Mouse (Mus musculus) embryonic facial prominence, embryonic 15.5 days (tissue): ENCODE results near the gene Spdl1. TPM values are rescaled to one million over a fixed set of nuclear protein-coding genes. Genes with fewer than 3 reads are reported as not detected.

Experiments
- ATAC-seq: fragments of 200-750 bp; cut with Nextera tagmentation; 2 replicates; pipeline ENCODE4 v1.8.0; 2017; ENCODE audit warnings: low read depth, moderate TSS enrichment; ENCODE audit not compliant: insufficient number of reproducible peaks, low FRiP score, low TSS enrichment
- H3K27ac ChIP-seq: fragments of 300-500 bp; sonication (generic); replicated peaks from 2 replicates; pipeline ENCODE4 v1.5.1; 2015; ENCODE audit warnings: mild to moderate bottlenecking, inconsistent platforms
- H3K27me3 ChIP-seq: fragments of 300-500 bp; sonication (generic); 2 replicates; pipeline ENCODE4 v1.6.1; 2015; ENCODE audit warnings: inconsistent platforms
- H3K36me3 ChIP-seq: fragments of 300-500 bp; sonication (generic); 2 replicates; pipeline ENCODE4 v1.6.1; 2015; ENCODE audit warnings: mild to moderate bottlenecking, inconsistent platforms
- H3K4me1 ChIP-seq: fragments of 300-500 bp; sonication (generic); 2 replicates; pipeline ENCODE4 v1.6.1; 2015; ENCODE audit warnings: inconsistent platforms
- H3K4me2 ChIP-seq: fragments of 300-500 bp; sonication (generic); replicated peaks from 2 replicates; pipeline ENCODE4 v1.6.1; 2015; ENCODE audit warnings: mild to moderate bottlenecking, inconsistent platforms
- H3K4me3 ChIP-seq: fragments of 300-500 bp; sonication (generic); replicated peaks from 2 replicates; pipeline ENCODE4 v1.5.1; 2015; ENCODE audit warnings: mild to moderate bottlenecking, inconsistent platforms
- H3K9ac ChIP-seq: fragments of 300-500 bp; sonication (generic); 2 replicates; pipeline ENCODE4 v1.6.1; 2015; ENCODE audit warnings: inconsistent platforms
- H3K9me3 ChIP-seq: fragments of 300-500 bp; sonication (generic); replicated peaks from 2 replicates; pipeline ENCODE4 v1.6.1; 2016; ENCODE audit warnings: inconsistent platforms
- WGBS: fragments of 180-500 bp; shearing (Covaris S2); methylation state at CpG from one replicate; pipeline ENCODE4 v1.1.7; 2015; 5-methylcytosine and 5-hydroxymethylcytosine counted together
- polyA plus RNA-seq: library from polyadenylated mRNA; unstranded; fragments of >200 nt; fragmentation: Nextera tagmentation; extraction: Ambion mirVana; gene quantifications from 2 replicates; pipeline ENCODE4 v1.2.1, GENCODE M21; 2015

The Spdl1 gene
- polyA plus RNA-seq, 1 experiment from 2014 or later: 14.4 TPM

DNA sequence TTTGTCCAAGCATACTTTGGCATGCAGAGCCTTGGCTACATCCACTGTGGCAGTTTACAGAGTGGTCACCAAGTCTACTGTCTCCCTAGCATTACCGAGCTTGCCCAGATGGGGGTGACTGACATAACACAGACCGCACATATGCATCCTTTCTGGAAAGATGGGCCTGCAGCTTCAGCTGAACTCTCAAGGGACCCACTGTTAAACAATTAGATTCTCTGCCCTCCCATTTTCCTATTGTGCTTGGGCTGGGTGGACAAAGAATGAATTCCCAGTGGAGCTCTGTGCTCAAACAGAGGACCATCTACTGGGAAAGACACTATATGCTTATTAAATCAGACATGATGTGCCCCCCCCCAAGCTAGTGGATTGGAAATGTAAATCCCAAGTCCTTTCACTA is 58.8 kb downstream of the Spdl1 start:
- no peak overlapping the region for H3K9ac ChIP-seq
- no peak overlapping the region for H3K27ac ChIP-seq
- 77% methylated on average over 2 of the region's 2 CpGs for WGBS
- no peaks in the 10 kb centered on the region for H3K27me3 ChIP-seq
- no peaks in the 10 kb centered on the region for H3K9me3 ChIP-seq
- H3K4me1 ChIP-seq: no peaks in the 10 kb centered on the region
- no peak overlapping the region for H3K4me2 ChIP-seq
- no peak overlapping the region for H3K4me3 ChIP-seq
- H3K36me3 ChIP-seq: no peaks in the 10 kb centered on the region
- no peak for ATAC-seq

DNA sequence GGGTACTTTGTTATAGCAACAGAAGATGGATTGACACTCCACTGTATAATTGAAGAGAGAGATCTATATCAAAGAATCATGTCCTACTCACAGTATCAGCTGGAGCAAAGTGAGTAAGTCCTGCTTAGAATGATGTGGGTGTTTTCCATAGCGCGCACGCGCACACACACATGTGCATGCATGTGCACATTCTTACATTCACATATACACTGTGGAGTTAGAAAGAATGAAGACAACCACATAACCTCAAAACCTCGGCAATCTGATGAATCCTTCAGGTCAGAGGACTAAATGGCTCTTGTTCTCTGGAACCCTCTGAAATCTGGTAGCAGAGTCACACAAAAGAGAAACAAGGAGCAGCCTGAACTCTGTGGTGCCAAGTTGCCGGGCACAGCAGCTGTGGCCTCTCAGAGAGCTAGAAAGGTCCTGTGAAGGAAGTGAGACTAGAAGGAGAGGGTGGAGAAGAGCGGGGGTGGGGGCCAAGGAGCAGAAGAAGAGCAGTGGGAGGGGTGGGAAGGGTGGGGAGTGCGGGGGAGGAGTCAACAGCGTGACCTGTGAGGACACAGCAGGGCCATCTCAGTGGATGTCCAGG is 60.0 kb downstream of the Spdl1 start:
- Histone ChIP-seq H3K9me3 (no peaks in the 10 kb centered on the region), H3K4me2 (no peak overlapping the region), H3K9ac (no peak overlapping the region), H3K4me1 (no peaks in the 10 kb centered on the region), H3K4me3 (no peak overlapping the region), H3K27ac (no peak overlapping the region), H3K27me3 (no peaks in the 10 kb centered on the region), H3K36me3 (no peaks in the 10 kb centered on the region)
- no peak for ATAC-seq
- 90% methylated on average over 9 of the region's 9 CpGs for WGBS

- ATAC-seq: no peak
- H3K27ac ChIP-seq: no peak overlapping the region
- 38% methylated on average over 12 of the region's 12 CpGs for WGBS
Observed at GRCm38 (mm10) chr11:34771221-34771986, 62.0 kb downstream of the Spdl1 start.

DNA sequence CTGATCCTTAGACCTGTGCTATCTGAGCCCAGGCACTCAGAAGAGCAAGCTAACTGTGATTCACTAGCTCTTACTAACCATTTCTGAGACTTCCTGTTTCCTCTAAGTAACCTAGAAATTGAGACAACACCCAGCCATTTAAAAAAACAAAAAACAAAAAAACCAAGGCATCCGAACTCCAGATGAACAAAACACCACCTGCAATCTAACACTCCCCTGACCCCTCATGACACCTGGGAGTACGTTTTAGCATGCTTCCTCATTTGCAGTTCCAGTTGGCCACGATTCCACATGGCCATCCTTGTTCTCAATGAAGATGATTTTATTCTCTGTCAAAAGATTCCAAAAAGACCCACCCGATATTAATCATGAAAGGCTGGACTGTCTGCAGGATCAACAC is 62.8 kb downstream of the Spdl1 start:
- no peaks in the 10 kb centered on the region for H3K9me3 ChIP-seq
- no peak overlapping the region for H3K9ac ChIP-seq
- ATAC-seq: no peak
- no peaks in the 10 kb centered on the region for H3K4me1 ChIP-seq
- H3K4me2 ChIP-seq: no peak overlapping the region
- WGBS: 24% methylated on average over 4 of the region's 4 CpGs
- H3K27ac ChIP-seq: no peak overlapping the region
- no peaks in the 10 kb centered on the region for H3K36me3 ChIP-seq
- no peaks in the 10 kb centered on the region for H3K27me3 ChIP-seq
- no peak overlapping the region for H3K4me3 ChIP-seq

More at GRCm38 (mm10) chr11:34771221-34771986, 62.0 kb downstream of the Spdl1 start:
- Histone ChIP-seq H3K4me3 (no peak overlapping the region), H3K27me3 (no peaks in the 10 kb centered on the region), H3K36me3 (no peaks in the 10 kb centered on the region), H3K4me2 (no peak overlapping the region), H3K4me1 (no peaks in the 10 kb centered on the region), H3K9ac (no peak overlapping the region), H3K9me3 (no peaks in the 10 kb centered on the region)

GRCm38 (mm10) chr11:34769946-34770345 is 63.5 kb downstream of the Spdl1 start:
- H3K4me2 ChIP-seq: no peak overlapping the region
- H3K36me3 ChIP-seq: no peaks in the 10 kb centered on the region
- ATAC-seq: no peak
- no peaks in the 10 kb centered on the region for H3K27me3 ChIP-seq
- 87% methylated on average over 8 of the region's 8 CpGs for WGBS
- H3K4me1 ChIP-seq: no peaks in the 10 kb centered on the region
- no peak overlapping the region for H3K9ac ChIP-seq
- H3K4me3 ChIP-seq: no peak overlapping the region
- no peak overlapping the region for H3K27ac ChIP-seq
- no peaks in the 10 kb centered on the region for H3K9me3 ChIP-seq

DNA sequence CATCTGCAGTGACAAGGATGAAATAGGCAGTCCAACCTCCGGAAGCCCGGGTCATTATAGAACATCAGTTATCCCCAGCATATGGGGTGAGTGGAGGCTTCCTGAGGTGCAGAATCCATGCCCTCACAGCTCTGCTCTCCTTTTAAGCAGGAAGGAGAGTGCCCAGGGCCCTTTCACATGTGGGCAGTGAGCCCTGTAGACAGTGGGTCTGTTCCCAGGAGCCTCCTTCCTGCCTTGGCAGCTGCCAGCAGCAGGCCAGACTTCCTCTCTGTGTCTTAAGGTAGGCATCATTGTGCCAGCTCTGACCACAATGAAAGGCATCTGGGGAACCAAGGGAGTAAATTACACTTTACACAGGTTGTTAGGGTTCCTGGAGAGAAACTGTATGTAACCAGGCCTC is 64.0 kb downstream of the Spdl1 start:
- H3K9ac ChIP-seq: no peak overlapping the region
- H3K4me2 ChIP-seq: no peak overlapping the region
- WGBS: 75% methylated on average over 2 of the region's 2 CpGs
- no peak overlapping the region for H3K27ac ChIP-seq
- H3K4me3 ChIP-seq: no peak overlapping the region
- H3K9me3 ChIP-seq: no peaks in the 10 kb centered on the region
- no peak for ATAC-seq
- H3K36me3 ChIP-seq: no peaks in the 10 kb centered on the region
- H3K27me3 ChIP-seq: no peaks in the 10 kb centered on the region
- no peaks in the 10 kb centered on the region for H3K4me1 ChIP-seq

DNA sequence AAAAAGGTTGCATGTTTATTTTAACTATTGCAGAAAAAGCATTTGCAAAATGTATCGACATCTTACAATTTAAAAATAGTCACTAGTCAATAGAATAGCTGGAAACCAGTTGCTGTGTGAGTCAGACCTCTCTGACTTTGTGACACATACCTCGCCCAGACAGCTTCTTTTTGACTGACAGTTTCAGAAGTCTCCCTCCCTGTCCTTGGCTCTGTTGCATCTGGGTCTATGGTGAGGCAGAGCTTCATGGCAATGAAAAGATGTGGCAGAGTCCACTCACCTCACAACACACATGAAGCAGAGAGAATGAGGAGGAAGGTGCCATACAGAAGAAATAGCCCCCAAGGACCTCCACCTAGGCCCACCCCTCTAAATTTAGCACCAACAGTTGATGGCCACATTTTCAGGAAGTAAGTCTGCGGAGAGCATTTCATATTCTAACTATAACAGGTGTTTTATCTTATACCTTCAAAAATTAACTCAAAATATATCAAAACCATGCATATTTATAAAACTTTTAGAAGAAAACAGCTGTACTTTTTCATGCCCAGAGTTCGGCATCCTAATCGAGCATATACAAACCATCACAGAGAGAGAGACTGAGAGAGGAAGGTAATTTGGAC is 69.6 kb downstream of the Spdl1 start:
- Histone ChIP-seq H3K4me2 (no peak overlapping the region), H3K4me1 (no peaks in the 10 kb centered on the region), H3K27me3 (no peaks in the 10 kb centered on the region), H3K27ac (no peak overlapping the region), H3K36me3 (no peaks in the 10 kb centered on the region), H3K9me3 (no peaks in the 10 kb centered on the region), H3K9ac (no peak overlapping the region), H3K4me3 (no peak overlapping the region)
- WGBS: 72% methylated on average over 5 of the region's 5 CpGs
- no peak for ATAC-seq

DNA sequence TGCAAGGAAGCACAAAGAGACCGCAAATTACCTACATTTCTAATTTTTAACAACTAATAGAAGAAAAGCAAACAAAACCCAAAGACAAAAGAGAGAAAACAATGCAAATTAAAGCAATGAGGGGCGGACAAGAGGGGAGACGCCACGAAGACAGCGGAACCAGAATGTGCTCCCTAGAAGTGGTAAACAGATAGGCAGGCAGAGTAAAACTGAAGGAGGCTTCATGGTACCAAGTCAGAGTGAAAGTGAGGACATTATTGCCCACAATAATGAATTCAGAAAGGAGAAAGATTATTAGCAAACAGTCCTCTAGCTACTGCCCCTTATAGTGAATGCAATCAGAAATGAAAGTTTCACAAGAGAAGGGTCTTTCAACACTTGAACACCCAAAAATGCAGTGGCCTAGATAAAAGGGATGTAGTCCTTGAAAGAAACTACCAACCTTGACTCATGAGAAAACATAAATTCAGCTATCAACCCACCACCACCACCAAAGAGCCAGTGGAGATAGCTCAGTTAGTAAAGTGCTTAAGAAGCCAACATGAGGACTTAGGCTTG is 70.8 kb downstream of the Spdl1 start:
- no peak for ATAC-seq
- Histone ChIP-seq H3K9ac (no peak overlapping the region), H3K27ac (no peak overlapping the region), H3K4me2 (no peak overlapping the region), H3K4me1 (no peaks in the 10 kb centered on the region), H3K36me3 (no peaks in the 10 kb centered on the region), H3K4me3 (no peak overlapping the region), H3K27me3 (no peaks in the 10 kb centered on the region), H3K9me3 (no peaks in the 10 kb centered on the region)
- 92% methylated on average over 5 of the region's 5 CpGs for WGBS

DNA sequence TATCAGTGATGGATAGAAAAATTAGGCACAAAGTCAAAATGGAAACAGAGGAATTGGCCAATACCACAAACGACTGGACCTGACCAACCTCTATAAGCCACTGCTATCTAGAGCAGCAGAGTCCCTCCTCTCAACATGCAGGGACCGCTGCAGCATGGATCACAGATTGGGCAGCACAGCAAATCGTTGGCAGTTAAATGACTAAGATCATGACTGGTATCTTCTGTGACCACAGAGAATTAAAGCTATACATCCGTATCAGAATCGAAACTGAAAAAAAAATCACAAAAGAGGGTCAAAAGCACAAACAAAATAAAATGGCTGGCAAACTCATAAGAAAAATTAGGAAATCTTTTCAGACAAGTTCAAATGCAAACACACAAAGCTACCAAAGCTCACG is 71.3 kb downstream of the Spdl1 start:
- WGBS: 86% methylated on average over 6 of the region's 6 CpGs
- Histone ChIP-seq H3K4me1 (no peaks in the 10 kb centered on the region), H3K27me3 (no peaks in the 10 kb centered on the region), H3K27ac (no peak overlapping the region), H3K9ac (no peak overlapping the region), H3K9me3 (no peaks in the 10 kb centered on the region), H3K4me2 (no peak overlapping the region), H3K36me3 (no peaks in the 10 kb centered on the region), H3K4me3 (no peak overlapping the region)
- no peak for ATAC-seq

DNA sequence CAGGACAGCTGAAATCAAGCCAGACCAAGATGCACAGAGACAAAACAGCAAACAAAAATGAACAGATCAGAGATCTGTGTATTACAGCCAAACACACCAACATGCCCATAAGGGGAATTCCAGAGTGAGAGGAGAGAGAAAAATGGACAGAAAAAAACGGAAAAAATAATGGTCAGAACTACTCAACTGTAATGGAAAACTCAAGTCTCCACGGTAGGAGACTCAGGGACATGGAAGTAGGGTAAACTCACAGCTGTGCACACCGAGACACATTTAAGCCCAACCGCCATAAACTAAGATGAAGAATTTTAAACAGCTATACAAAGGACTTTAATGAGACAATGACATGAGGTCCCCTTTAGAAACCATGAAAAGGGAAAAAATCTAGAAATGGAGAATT is 73.9 kb downstream of the Spdl1 start:
- ATAC-seq: no peak
- Histone ChIP-seq H3K9me3 (no peaks in the 10 kb centered on the region), H3K27me3 (no peaks in the 10 kb centered on the region), H3K4me2 (no peak overlapping the region), H3K36me3 (no peaks in the 10 kb centered on the region), H3K27ac (no peak overlapping the region), H3K4me3 (no peak overlapping the region), H3K4me1 (no peaks in the 10 kb centered on the region), H3K9ac (no peak overlapping the region)
- WGBS: 73% methylated on average over 4 of the region's 4 CpGs
